Mouse (Mus musculus): Measurements from ENCODE around the gene Gm43552. TPM values are rescaled to one million over a fixed set of nuclear protein-coding genes. Genes with fewer than 3 reads are reported as not detected.

Gm43552 gene
- polyA plus RNA-seq, 1 experiment from 2014 or later = not detected

- Histone ChIP-seq H3K27ac (ENCODE audit: low read length) (peak overlapping the region; percentile 80), H3K4me3 (ENCODE audit: low read length) (no peak overlapping the region), H3K27me3 (replicated peaks; ENCODE audit: control insufficient read depth, insufficient read depth, low read length) (no peaks in the 10 kb centered on the region), H3K4me1 (ENCODE audit: control insufficient read depth, insufficient read depth, low read length) (peaks cover 8% of the 10 kb centered on the region), H3K4me2 (ENCODE audit: low read depth, low read length) (no peak overlapping the region; the same call in 1 of the 2 replicates), H3K36me3 (ENCODE audit: control insufficient read depth, insufficient read depth, low read length) (peaks cover 11% of the 10 kb centered on the region; the same call in 1 of the 2 replicates), H3K9me3 (ENCODE audit: control insufficient read depth, low read length) (no peaks in the 10 kb centered on the region), H3K9ac (ENCODE audit: low read depth, low read length) (peak overlapping the region; percentile 62)
- WGBS = 28% methylated on average over 26 of the region's 26 CpGs
- ATAC-seq = peak; percentile 83
These were observed 76.8 kb downstream of the Gm43552 start for GRCm38 (mm10) chr5:65415653-65416458.

- no peak overlapping the region for H3K4me3 ChIP-seq (ENCODE audit: low read length)
- no peak for ATAC-seq
- H3K27me3 ChIP-seq (replicated peaks; ENCODE audit: control insufficient read depth, insufficient read depth, low read length) = no peaks in the 10 kb centered on the region
- 72% methylated on average over 12 of the region's 12 CpGs for WGBS
- H3K4me1 ChIP-seq (ENCODE audit: control insufficient read depth, insufficient read depth, low read length) = no peaks in the 10 kb centered on the region
- no peak overlapping the region for H3K27ac ChIP-seq (ENCODE audit: low read length)
- no peak overlapping the region for H3K9ac ChIP-seq (ENCODE audit: low read depth, low read length)
- no peak overlapping the region for H3K4me2 ChIP-seq (ENCODE audit: low read depth, low read length)
- peaks cover 3% of the 10 kb centered on the region; the same call in 1 of the 2 replicates for H3K36me3 ChIP-seq (ENCODE audit: control insufficient read depth, insufficient read depth, low read length)
- no peaks in the 10 kb centered on the region for H3K9me3 ChIP-seq (ENCODE audit: control insufficient read depth, low read length)
These were observed 84.6 kb downstream of the Gm43552 start for GRCm38 (mm10) chr5:65407989-65408388.

DNA sequence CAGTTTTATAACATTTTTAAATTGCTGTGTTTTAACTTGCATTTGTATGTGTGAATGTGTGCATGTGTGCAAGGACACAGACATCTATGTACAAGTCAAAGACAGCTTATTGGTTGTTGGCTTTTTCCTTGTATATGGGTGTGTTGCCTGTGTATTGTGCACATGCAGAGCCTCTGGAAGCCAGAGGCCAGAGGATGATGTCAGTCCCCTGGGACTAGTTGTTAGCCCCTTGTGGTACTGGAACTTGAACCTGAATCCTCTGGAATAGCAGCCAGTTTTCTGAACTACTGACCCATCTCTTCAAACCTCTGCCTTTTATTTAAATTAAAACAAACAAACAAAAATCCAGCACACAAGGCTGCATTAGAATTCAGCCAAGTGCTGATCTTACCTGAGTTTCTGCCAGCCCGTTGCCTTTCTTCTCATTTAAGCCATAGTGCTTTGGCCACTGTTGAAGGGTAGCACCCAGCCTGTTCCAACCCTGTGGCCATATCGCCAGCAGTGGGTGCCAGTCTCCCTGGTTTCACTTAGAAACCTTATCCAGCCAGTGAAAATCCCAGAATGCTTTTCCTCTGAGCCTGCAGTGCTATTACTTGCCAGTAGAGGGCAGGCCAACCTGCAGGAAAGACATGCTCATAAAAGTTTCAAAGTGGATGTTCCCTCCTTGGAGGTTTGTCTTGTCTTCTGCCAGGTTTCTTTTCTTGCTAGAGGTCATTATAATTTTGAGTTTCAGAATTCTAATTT lies 91.2 kb downstream of the Gm43552 start:
- H3K27me3 ChIP-seq (replicated peaks; ENCODE audit: control insufficient read depth, insufficient read depth, low read length) = no peaks in the 10 kb centered on the region
- no peaks in the 10 kb centered on the region for H3K9me3 ChIP-seq (ENCODE audit: control insufficient read depth, low read length)
- no peak overlapping the region for H3K4me3 ChIP-seq (ENCODE audit: low read length)
- H3K4me1 ChIP-seq (ENCODE audit: control insufficient read depth, insufficient read depth, low read length) = no peaks in the 10 kb centered on the region
- peaks cover 3% of the 10 kb centered on the region; the same call in 1 of the 2 replicates for H3K36me3 ChIP-seq (ENCODE audit: control insufficient read depth, insufficient read depth, low read length)
- H3K27ac ChIP-seq (ENCODE audit: low read length) = no peak overlapping the region
- no peak overlapping the region for H3K9ac ChIP-seq (ENCODE audit: low read depth, low read length)
- peak; percentile 74; the same call in 1 of the 2 replicates for ATAC-seq
- H3K4me2 ChIP-seq (ENCODE audit: low read depth, low read length) = no peak overlapping the region
- 25% methylated on average over 2 of the region's 2 CpGs for WGBS

DNA sequence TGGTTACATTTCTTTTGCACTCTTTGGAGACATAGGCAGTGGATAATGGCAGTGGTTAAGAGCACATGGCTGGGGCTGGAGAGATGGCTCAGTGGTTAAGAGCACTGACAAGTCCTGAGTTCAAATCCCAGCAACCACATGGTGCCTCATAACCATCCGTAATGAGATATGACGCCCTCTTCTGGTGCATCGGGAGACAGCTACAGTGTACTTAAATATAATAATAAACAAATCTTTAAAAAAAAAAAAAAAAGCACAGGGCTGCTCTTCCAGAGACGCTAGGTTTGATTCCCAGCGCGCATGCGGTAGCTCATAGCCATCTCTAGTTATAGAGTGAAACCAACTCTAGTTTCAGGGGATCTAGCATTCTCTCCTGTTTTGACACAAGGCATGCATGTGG lies 98.2 kb downstream of the Gm43552 start:
- H3K4me1 ChIP-seq (ENCODE audit: control insufficient read depth, insufficient read depth, low read length) = peaks cover 7% of the 10 kb centered on the region; the same call in 1 of the 2 replicates
- 90% methylated on average over 7 of the region's 7 CpGs for WGBS
- H3K36me3 ChIP-seq (ENCODE audit: control insufficient read depth, insufficient read depth, low read length) = 0 out of 2 replicates have a peak, but pooled peaks cover 3% of the 10 kb centered on the region
- no peak overlapping the region for H3K4me2 ChIP-seq (ENCODE audit: low read depth, low read length)
- ATAC-seq = no peak
- no peak overlapping the region for H3K4me3 ChIP-seq (ENCODE audit: low read length)
- H3K27ac ChIP-seq (ENCODE audit: low read length) = no peak overlapping the region
- H3K27me3 ChIP-seq (replicated peaks; ENCODE audit: control insufficient read depth, insufficient read depth, low read length) = no peaks in the 10 kb centered on the region
- H3K9ac ChIP-seq (ENCODE audit: low read depth, low read length) = no peak overlapping the region
- no peaks in the 10 kb centered on the region for H3K9me3 ChIP-seq (ENCODE audit: control insufficient read depth, low read length)

GRCm38 (mm10) chr5:65391753-65392152 lies 100.9 kb downstream of the Gm43552 start:
- H3K27ac ChIP-seq (ENCODE audit: low read length) = peak overlapping the region; percentile 57
- no peaks in the 10 kb centered on the region for H3K27me3 ChIP-seq (replicated peaks; ENCODE audit: control insufficient read depth, insufficient read depth, low read length)
- H3K9me3 ChIP-seq (ENCODE audit: control insufficient read depth, low read length) = no peaks in the 10 kb centered on the region
- WGBS = 3% methylated on average over 12 of the region's 12 CpGs
- peaks cover 6% of the 10 kb centered on the region; the same call in 1 of the 2 replicates for H3K36me3 ChIP-seq (ENCODE audit: control insufficient read depth, insufficient read depth, low read length)
- peak; percentile 21; the same call in 1 of the 2 replicates for ATAC-seq
- H3K4me3 ChIP-seq (ENCODE audit: low read length) = peak overlapping the region; percentile 98
- H3K4me1 ChIP-seq (ENCODE audit: control insufficient read depth, insufficient read depth, low read length) = peaks cover 12% of the 10 kb centered on the region; the same call in 1 of the 2 replicates
- peak overlapping the region; percentile 99 for H3K9ac ChIP-seq (ENCODE audit: low read depth, low read length)
- peak overlapping the region; percentile 77 for H3K4me2 ChIP-seq (ENCODE audit: low read depth, low read length)

GRCm38 (mm10) chr5:65390648-65391644 lies 101.7 kb downstream of the Gm43552 start, which contains the start of the genes Rpl9 and Lias:
Gene Rpl9, minus strand, starts transcription at chr5:65391444.
Gene Lias, plus strand, starts transcription at chr5:65391497.
- H3K4me3 ChIP-seq (ENCODE audit: low read length) = peak within 1 kb of the TSS; percentile 98
- no peaks in the 10 kb centered on the region for H3K9me3 ChIP-seq (ENCODE audit: control insufficient read depth, low read length)
- H3K27me3 ChIP-seq (replicated peaks; ENCODE audit: control insufficient read depth, insufficient read depth, low read length) = no peaks in the 10 kb centered on the region
- H3K27ac ChIP-seq (ENCODE audit: low read length) = peak within 1 kb of the TSS; percentile 88
- H3K36me3 ChIP-seq (ENCODE audit: control insufficient read depth, insufficient read depth, low read length) = peaks cover 6% of the 10 kb centered on the region; the same call in 1 of the 2 replicates
- H3K4me1 ChIP-seq (ENCODE audit: control insufficient read depth, insufficient read depth, low read length) = peaks cover 12% of the 10 kb centered on the region; the same call in 1 of the 2 replicates
- peak; percentile 96 for ATAC-seq
- H3K4me2 ChIP-seq (ENCODE audit: low read depth, low read length) = peak within 1 kb of the TSS; percentile 77
- under 1% methylated on average over 83 of the region's 83 CpGs for WGBS
- H3K9ac ChIP-seq (ENCODE audit: low read depth, low read length) = peak within 1 kb of the TSS; percentile 99

- 77% methylated on average over 6 of the region's 6 CpGs for WGBS
- Histone ChIP-seq H3K4me3 (ENCODE audit: low read length) (no peak overlapping the region), H3K27me3 (replicated peaks; ENCODE audit: control insufficient read depth, insufficient read depth, low read length) (no peaks in the 10 kb centered on the region), H3K27ac (ENCODE audit: low read length) (no peak overlapping the region), H3K4me1 (ENCODE audit: control insufficient read depth, insufficient read depth, low read length) (peaks cover 10% of the 10 kb centered on the region; the same call in 1 of the 2 replicates), H3K36me3 (ENCODE audit: control insufficient read depth, insufficient read depth, low read length) (peaks cover 3% of the 10 kb centered on the region; the same call in 1 of the 2 replicates), H3K4me2 (ENCODE audit: low read depth, low read length) (no peak overlapping the region), H3K9me3 (ENCODE audit: control insufficient read depth, low read length) (no peaks in the 10 kb centered on the region), H3K9ac (ENCODE audit: low read depth, low read length) (no peak overlapping the region)
- ATAC-seq = no peak
These were observed 105.4 kb downstream of the Gm43552 start for GRCm38 (mm10) chr5:65387008-65387867.

DNA sequence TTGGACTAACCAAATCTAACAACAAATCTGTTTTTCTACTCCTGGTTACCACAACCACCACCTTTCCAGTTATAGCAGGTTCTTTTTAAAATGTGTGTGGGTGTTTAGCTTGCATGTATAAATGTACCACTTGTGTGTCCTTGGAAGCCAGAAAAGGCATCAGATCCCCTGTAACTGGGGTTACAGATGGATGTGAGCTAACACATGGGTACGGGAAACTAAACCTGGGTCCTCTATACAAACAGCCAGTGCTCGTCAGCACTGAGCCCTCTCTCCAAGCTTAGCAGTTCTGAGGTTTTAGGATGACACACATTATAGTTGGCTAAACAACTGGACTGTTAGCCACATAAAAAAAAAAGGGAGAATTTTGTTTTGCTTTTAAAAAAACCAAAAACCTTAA lies 106.9 kb downstream of the Gm43552 start:
- H3K27me3 ChIP-seq (replicated peaks; ENCODE audit: control insufficient read depth, insufficient read depth, low read length) = no peaks in the 10 kb centered on the region
- WGBS = 62% methylated on average over 2 of the region's 2 CpGs
- no peak overlapping the region for H3K4me2 ChIP-seq (ENCODE audit: low read depth, low read length)
- no peak overlapping the region for H3K27ac ChIP-seq (ENCODE audit: low read length)
- H3K36me3 ChIP-seq (ENCODE audit: control insufficient read depth, insufficient read depth, low read length) = peaks cover 3% of the 10 kb centered on the region; the same call in 1 of the 2 replicates
- H3K9ac ChIP-seq (ENCODE audit: low read depth, low read length) = no peak overlapping the region
- H3K4me1 ChIP-seq (ENCODE audit: control insufficient read depth, insufficient read depth, low read length) = peaks cover 9% of the 10 kb centered on the region; the same call in 1 of the 2 replicates
- H3K4me3 ChIP-seq (ENCODE audit: low read length) = no peak overlapping the region
- H3K9me3 ChIP-seq (ENCODE audit: control insufficient read depth, low read length) = no peaks in the 10 kb centered on the region
- no peak for ATAC-seq

Data from intestine, embryonic 16.5 days (tissue).